Mouse (Mus musculus) heart, embryonic 11.5 days (tissue): Measurements from ENCODE around the gene Mga. TPM values are rescaled to one million over a fixed set of nuclear protein-coding genes. Genes with fewer than 3 reads are reported as not detected.

ENCODE experiments used
- ATAC-seq: fragments of 200-750 bp; cut with Nextera tagmentation; replicated peaks from 2 replicates; pipeline ENCODE4 v1.8.0; 2017; ENCODE audit warnings: moderate library complexity; ENCODE audit not compliant: insufficient number of reproducible peaks, low FRiP score, low TSS enrichment
- H3K27ac ChIP-seq: fragments of 300-500 bp; sonication (generic); 2 replicates; pipeline ENCODE4 v1.5.1; 2014; ENCODE audit warnings: mild to moderate bottlenecking, low read depth, low read length
- H3K27me3 ChIP-seq: fragments of 300-500 bp; sonication (generic); 2 replicates; pipeline ENCODE4 v1.6.1; 2014; ENCODE audit warnings: mild to moderate bottlenecking, low read length, mixed read lengths; ENCODE audit not compliant: control insufficient read depth, insufficient read depth
- H3K36me3 ChIP-seq: fragments of 300-500 bp; sonication (generic); 2 replicates; pipeline ENCODE4 v1.6.1; 2014; ENCODE audit warnings: mild to moderate bottlenecking, low read length, moderate library complexity, mixed read lengths; ENCODE audit not compliant: control insufficient read depth, insufficient read depth
- H3K4me1 ChIP-seq: fragments of 300-500 bp; sonication (generic); 2 replicates; pipeline ENCODE4 v1.6.1; 2014; ENCODE audit warnings: low read length; ENCODE audit not compliant: control insufficient read depth, insufficient read depth
- H3K4me2 ChIP-seq: fragments of 300-500 bp; sonication (generic); 2 replicates; pipeline ENCODE4 v1.6.1; 2014; ENCODE audit warnings: mild to moderate bottlenecking, moderate library complexity
- H3K4me3 ChIP-seq: fragments of 300-500 bp; sonication (generic); 2 replicates; pipeline ENCODE4 v1.5.1; 2014; ENCODE audit warnings: low read depth, low read length
- H3K9ac ChIP-seq: fragments of 300-500 bp; sonication (generic); 2 replicates; pipeline ENCODE4 v1.6.1; 2014; ENCODE audit warnings: mild to moderate bottlenecking, low read depth, low read length, moderate library complexity
- H3K9me3 ChIP-seq: fragments of 300-500 bp; sonication (generic); replicated peaks from 2 replicates; pipeline ENCODE4 v1.6.1; 2016; ENCODE audit warnings: low read length; ENCODE audit not compliant: control insufficient read depth
- WGBS: fragments of 180-500 bp; shearing (Covaris S2); extraction: QIAGEN DNeasy Blood & Tissue Kit; methylation state at CpG from one replicate; pipeline ENCODE4 v1.1.7; 2014; ENCODE audit not compliant: insufficient replicate concordance; 5-methylcytosine and 5-hydroxymethylcytosine counted together
- polyA plus RNA-seq: library from polyadenylated mRNA; unstranded; fragments of >200 nt; fragmentation: Nextera tagmentation; extraction: Ambion mirVana; gene quantifications from 2 replicates; pipeline ENCODE4 v1.2.1, GENCODE M21; 2014

Gene Mga
- 20.2 and 30.1 TPM in 2 replicates for polyA plus RNA-seq

- Histone ChIP-seq H3K27me3 (no peaks in the 10 kb centered on the region), H3K4me2 (peak within 1 kb of the TSS; percentile 97), H3K9me3 (no peaks in the 10 kb centered on the region), H3K9ac (peak within 1 kb of the TSS; percentile 78), H3K27ac (peak within 1 kb of the TSS; percentile 90), H3K4me1 (peaks cover 10% of the 10 kb centered on the region), H3K36me3 (no peaks in the 10 kb centered on the region), H3K4me3 (peak within 1 kb of the TSS; percentile 63)
- peak; percentile 95 for ATAC-seq
- under 1% methylated on average over 58 of the region's 58 CpGs for WGBS
These were observed at the start of gene Mga for GRCm38 (mm10) chr2:119897090-119897732. Gene Mga (plus strand): TSS chr2:119897228.

- H3K4me2 ChIP-seq, result no peak overlapping the region
- no peaks in the 10 kb centered on the region for H3K36me3 ChIP-seq
- no peaks in the 10 kb centered on the region for H3K9me3 ChIP-seq
- 62% methylated on average over 4 of the region's 4 CpGs for WGBS
- H3K4me1 ChIP-seq, result no peaks in the 10 kb centered on the region
- H3K4me3 ChIP-seq, result no peak overlapping the region
- H3K27me3 ChIP-seq, result no peaks in the 10 kb centered on the region
- H3K27ac ChIP-seq, result no peak overlapping the region
- no peak for ATAC-seq
- no peak overlapping the region for H3K9ac ChIP-seq
These were observed 43.2 kb upstream of the Mga start for GRCm38 (mm10) chr2:119853811-119854210.

GRCm38 (mm10) chr2:119855310-119855850 is 41.6 kb upstream of the Mga start:
- no peaks in the 10 kb centered on the region for H3K27me3 ChIP-seq
- 56% methylated on average over 6 of the region's 6 CpGs for WGBS

DNA sequence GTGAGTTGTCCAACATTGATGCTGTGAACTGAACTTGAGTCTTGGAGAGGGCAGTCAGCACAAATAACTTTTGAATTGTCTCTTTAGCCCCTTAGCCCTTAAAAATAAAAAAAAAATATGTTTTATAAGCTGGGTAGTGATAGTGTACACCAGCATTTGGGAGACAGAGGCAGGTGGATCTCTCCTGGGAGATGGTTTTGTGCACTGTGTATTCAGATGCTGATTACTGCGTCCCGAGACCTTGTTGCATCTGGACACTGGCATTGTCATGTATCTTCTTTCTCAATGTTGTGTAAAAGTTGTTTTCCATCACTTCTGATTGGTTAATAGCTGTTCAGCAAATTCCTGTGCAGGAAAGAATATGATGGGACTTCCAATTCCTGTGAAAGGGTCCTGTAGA is 39.7 kb upstream of the Mga start:
- Histone ChIP-seq H3K9me3 (no peaks in the 10 kb centered on the region), H3K4me1 (no peaks in the 10 kb centered on the region), H3K27me3 (no peaks in the 10 kb centered on the region), H3K4me2 (no peak overlapping the region), H3K27ac (no peak overlapping the region), H3K36me3 (no peaks in the 10 kb centered on the region), H3K9ac (no peak overlapping the region), H3K4me3 (no peak overlapping the region)
- WGBS, result 88% methylated on average over 2 of the region's 2 CpGs
- no peak for ATAC-seq

More at GRCm38 (mm10) chr2:119855310-119855850, 41.6 kb upstream of the Mga start:
- H3K27ac ChIP-seq, result no peak overlapping the region
- H3K9me3 ChIP-seq, result no peaks in the 10 kb centered on the region
- H3K9ac ChIP-seq, result no peak overlapping the region
- no peaks in the 10 kb centered on the region for H3K36me3 ChIP-seq
- no peak overlapping the region for H3K4me2 ChIP-seq
- ATAC-seq, result no peak
- no peaks in the 10 kb centered on the region for H3K4me1 ChIP-seq
- no peak overlapping the region for H3K4me3 ChIP-seq

DNA sequence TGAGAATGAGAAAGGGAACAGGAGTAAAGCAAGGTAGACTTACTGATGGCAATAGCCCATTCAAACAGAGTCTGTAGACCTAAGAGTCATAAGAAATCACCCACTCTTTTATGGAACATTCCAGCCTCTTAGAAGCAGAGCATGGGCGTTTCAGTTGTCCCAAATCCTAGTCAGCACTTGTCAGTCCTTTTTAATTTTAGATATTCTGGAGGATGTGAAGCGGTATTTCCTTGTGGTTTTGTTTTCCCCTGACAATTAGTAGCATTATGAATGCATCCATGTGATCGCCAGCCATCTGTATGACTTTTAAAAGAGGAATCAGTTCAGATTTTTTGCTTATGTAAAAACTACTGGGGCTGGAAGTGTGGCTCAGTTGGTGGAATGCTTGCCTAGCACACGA is 32.5 kb upstream of the Mga start:
- Histone ChIP-seq H3K4me3 (no peak overlapping the region), H3K4me1 (no peaks in the 10 kb centered on the region), H3K9ac (no peak overlapping the region), H3K4me2 (no peak overlapping the region), H3K27me3 (no peaks in the 10 kb centered on the region), H3K27ac (no peak overlapping the region), H3K36me3 (no peaks in the 10 kb centered on the region), H3K9me3 (no peaks in the 10 kb centered on the region)
- WGBS, result 68% methylated on average over 4 of the region's 4 CpGs
- ATAC-seq, result no peak

DNA sequence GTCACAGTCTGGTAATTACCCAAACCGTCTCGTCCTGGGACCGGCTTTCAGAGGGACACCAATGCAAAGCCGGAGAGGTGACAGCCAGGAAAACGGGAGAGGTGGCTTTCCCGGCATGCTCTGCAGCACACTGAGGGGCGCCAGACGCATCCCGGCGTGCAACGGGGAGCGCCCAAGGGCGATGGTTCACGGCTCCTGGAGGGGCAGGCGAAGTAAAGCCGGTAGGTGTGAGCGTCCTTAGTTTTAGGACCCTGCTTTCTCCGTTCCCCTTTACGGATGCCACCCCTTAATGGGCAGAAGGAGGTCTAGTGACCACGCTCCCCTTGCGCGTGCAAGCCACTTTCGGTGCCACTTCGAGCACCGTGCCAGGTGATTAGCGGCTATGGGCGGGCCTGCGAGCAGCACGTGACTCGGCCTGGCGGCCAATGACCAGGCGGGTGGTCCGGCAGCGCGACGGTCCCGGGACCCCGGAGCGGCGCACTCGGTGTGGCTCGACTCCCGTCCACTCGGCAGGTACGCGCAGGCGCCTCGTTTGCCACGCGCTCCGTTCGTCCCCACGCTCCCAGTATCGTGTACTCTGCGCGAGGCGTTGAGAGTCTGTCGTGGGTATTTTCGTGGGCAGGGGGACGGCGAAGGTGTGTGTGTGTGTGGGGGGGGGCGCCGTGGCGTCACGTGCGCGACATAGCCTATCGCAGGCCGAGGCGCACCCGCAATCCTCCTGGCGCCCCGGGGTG is 24.5 kb upstream of the Mga start:
- no peaks in the 10 kb centered on the region for H3K36me3 ChIP-seq
- no peaks in the 10 kb centered on the region for H3K27me3 ChIP-seq
- peak overlapping the region; percentile 11; the same call in 1 of the 2 replicates for H3K27ac ChIP-seq
- no peaks in the 10 kb centered on the region for H3K9me3 ChIP-seq
- peak overlapping the region; percentile 60 for H3K4me3 ChIP-seq
- ATAC-seq, result peak; percentile 82
- WGBS, result under 1% methylated on average over 73 of the region's 73 CpGs
- peak overlapping the region; percentile 87 for H3K9ac ChIP-seq
- H3K4me2 ChIP-seq, result peak overlapping the region; percentile 86
- 0 out of 2 replicates have a peak, but pooled peaks cover 2% of the 10 kb centered on the region for H3K4me1 ChIP-seq

DNA sequence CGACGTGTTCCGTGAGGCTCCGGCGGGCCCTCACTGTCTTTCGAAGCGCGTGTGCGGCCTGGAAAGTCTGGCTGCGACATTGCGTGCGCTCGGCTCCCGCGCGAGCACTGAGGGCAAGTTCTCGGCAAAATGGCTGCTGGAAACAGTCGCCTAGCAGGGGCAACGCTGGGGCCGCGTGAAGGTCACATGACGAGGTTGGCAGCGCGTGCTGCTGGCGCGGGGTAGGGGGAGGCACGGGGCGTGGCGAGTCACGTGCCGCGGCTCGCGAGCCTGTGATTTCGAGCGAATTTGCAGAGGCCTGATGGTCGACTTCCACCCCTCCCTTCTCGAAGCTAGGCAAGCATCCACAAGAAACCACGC is 23.9 kb upstream of the Mga start:
- H3K4me1 ChIP-seq, result 0 out of 2 replicates have a peak, but pooled peaks cover 2% of the 10 kb centered on the region
- peak overlapping the region; percentile 86 for H3K4me2 ChIP-seq
- no peaks in the 10 kb centered on the region for H3K9me3 ChIP-seq
- no peaks in the 10 kb centered on the region for H3K36me3 ChIP-seq
- H3K27me3 ChIP-seq, result no peaks in the 10 kb centered on the region
- H3K27ac ChIP-seq, result peak overlapping the region; percentile 11; the same call in 1 of the 2 replicates
- H3K9ac ChIP-seq, result peak overlapping the region; percentile 87
- peak; percentile 84 for ATAC-seq
- peak overlapping the region; percentile 60 for H3K4me3 ChIP-seq
- 1% methylated on average over 39 of the region's 39 CpGs for WGBS

DNA sequence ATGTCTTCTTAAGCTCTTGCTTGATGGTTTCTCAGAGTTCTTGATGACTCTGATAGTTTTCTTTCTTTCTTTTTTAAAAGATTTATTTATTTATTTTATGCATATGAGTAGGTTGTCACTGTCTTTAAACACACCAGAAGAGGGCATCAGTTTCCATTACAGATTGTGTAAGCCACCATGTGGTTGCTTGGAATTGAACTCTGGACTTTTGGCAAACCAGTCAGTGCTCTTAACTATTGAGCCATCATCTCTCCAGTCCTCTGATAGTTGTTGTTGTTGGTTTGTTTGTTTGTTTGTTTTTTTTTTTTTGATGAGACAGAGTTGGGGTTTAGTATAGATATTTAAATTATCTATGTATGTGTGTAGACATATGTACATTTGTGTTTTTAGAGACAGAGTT is 21.0 kb upstream of the Mga start:
- Histone ChIP-seq H3K36me3 (no peaks in the 10 kb centered on the region), H3K4me3 (no peak overlapping the region), H3K27me3 (no peaks in the 10 kb centered on the region), H3K4me1 (0 out of 2 replicates have a peak, but pooled peaks cover 2% of the 10 kb centered on the region), H3K9me3 (no peaks in the 10 kb centered on the region), H3K9ac (no peak overlapping the region), H3K4me2 (no peak overlapping the region), H3K27ac (no peak overlapping the region)
- ATAC-seq, result no peak
